Mouse (Mus musculus): ENCODE results near the gene Bud13. TPM values are rescaled to one million over a fixed set of nuclear protein-coding genes. Genes with fewer than 3 reads are reported as not detected.
"Not testable (repeated sequence)": the region's sequence is repeated elsewhere in the genome, so short reads cannot be mapped to it uniquely, and the experiment has no call there.

The Bud13 gene
- total RNA-seq, 2 experiments from 2014 or later: 1.9 to 2.5 TPM

GRCm38 (mm10) chr9:46274494-46274893, 8.3 kb upstream of the Bud13 start:
- ATAC-seq (replicated peaks; ENCODE audit: low FRiP score, poor library complexity, severe bottlenecking): no peak

DNA sequence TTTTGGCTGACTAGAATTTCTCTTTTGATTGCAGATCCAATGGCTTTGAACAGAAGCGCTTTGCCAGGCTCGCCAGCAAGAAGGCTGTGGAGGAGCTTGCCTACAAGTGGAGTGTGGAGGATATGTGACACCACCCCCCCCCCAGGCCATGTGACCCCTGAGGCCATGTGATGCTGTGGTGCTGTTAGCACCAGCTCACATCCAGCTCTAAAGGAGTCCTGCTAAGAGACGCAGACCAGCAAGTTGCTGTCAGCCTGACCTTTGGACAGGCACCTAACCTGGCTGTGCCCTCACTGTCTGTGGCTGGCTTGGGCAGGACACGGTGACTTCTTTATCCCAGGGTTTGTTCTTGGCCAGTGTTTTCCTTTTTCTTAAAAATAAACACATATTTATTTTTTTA, 15.6 kb downstream of the Bud13 start:
- ATAC-seq (replicated peaks; ENCODE audit: low FRiP score, poor library complexity, severe bottlenecking): no peak

GRCm38 (mm10) chr9:46302142-46302541, 19.3 kb downstream of the Bud13 start:
- ATAC-seq (replicated peaks; ENCODE audit: low FRiP score, poor library complexity, severe bottlenecking): 0 out of 2 replicates have a peak, but pooled peaks have one; percentile 76

GRCm38 (mm10) chr9:46309121-46309520, 26.3 kb downstream of the Bud13 start:
- no peak for ATAC-seq (replicated peaks; ENCODE audit: low FRiP score, poor library complexity, severe bottlenecking)

- peak; percentile 89 for ATAC-seq (replicated peaks; ENCODE audit: low FRiP score, poor library complexity, severe bottlenecking)
Observed at GRCm38 (mm10) chr9:46314507-46314906, 31.7 kb downstream of the Bud13 start.

- no peak for ATAC-seq (replicated peaks; ENCODE audit: low FRiP score, poor library complexity, severe bottlenecking)
Observed at GRCm38 (mm10) chr9:46314921-46315320, 32.1 kb downstream of the Bud13 start.

GRCm38 (mm10) chr9:46315807-46316365, 33.1 kb downstream of the Bud13 start:
- ATAC-seq (replicated peaks; ENCODE audit: low FRiP score, poor library complexity, severe bottlenecking): no peak

GRCm38 (mm10) chr9:46316388-46316787, 33.6 kb downstream of the Bud13 start:
- ATAC-seq (replicated peaks; ENCODE audit: low FRiP score, poor library complexity, severe bottlenecking): no peak

DNA sequence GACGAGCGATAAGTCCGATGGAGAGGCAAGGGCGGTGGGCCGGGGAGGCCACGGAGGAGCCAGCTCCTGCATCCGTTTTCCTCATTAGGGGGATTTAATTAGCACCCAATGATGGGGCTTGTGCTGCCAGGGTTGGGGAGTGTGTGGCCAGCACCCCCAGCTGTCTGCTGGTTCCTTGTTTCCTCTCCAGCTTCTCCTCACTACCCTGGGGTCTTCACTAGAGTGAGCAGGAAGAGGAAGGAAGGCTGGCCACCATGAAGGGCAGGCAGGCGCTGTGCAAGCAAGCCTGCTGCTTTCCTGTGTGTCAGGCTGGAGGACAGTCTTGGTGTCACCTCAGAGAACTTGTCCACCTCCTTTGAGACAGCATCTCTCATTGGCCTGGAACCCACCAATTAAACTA, 34.1 kb downstream of the Bud13 start:
- ATAC-seq (replicated peaks; ENCODE audit: low FRiP score, poor library complexity, severe bottlenecking): no peak

DNA sequence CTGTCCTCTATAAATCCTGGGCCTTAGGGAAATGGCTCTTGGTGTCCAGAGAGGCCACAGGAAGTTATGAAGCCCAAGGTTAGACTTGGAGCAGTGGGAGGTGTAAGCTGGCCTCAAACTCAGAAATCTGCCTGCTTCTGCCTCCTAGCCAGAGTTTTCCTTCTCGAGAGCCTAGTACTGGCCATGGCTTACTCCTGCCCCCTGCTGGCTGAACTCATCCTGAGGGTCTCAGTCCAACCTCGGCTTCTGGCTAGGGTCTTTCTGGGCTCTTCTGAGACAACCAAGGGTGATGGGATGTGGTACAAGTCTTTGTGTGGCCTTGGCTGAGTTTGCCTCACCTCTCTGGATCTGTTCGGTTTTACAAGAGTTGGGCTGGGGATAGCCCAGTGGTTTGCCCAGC, 35.1 kb downstream of the Bud13 start:
- no peak for ATAC-seq (replicated peaks; ENCODE audit: low FRiP score, poor library complexity, severe bottlenecking)

DNA sequence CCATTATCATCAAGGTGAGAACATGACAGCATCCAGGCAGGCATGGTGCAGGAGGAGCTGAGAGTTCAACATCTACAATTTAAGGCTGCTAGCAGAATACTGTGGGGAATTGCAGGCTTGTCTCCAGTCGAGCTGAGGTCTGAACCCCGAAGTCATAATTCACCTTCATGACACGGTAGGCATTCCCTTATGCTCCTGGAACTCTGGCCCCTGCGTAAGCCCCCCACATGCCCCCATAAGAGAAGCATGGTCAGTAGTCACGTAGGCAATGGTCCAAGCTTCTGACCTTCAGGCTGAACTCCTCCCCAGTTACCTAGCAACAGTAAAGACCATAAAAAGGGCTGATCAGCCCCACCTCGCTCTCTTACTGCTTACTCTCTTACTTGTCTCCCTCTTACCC, 37.1 kb downstream of the Bud13 start, which contains the start of gene 4931429L15Rik:
Gene 4931429L15Rik, minus strand, starts transcription at position 101 of the 400 bp plus-strand sequence.
- not testable (repeated sequence) for ATAC-seq (replicated peaks; ENCODE audit: low FRiP score, poor library complexity, severe bottlenecking)

DNA sequence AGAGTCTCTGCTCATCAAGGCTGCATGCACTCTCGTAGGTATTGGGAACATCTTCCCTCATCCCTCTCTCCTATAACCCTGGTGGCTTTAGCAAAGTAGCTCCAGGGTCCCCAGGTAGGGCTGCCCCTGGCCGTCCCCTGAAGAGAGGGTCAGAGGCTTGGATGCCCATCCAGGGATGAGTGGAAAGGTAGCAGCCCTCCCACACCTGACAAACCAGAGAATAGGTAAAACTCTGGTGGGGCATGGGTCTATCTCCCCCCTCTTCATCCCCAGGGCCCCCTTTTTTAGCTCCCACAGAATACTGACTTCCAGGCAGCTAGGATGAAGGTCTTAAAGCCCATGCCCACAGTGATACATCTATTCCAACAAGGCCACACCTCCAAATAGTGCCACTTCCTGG, 37.7 kb downstream of the Bud13 start:
- no peak for ATAC-seq (replicated peaks; ENCODE audit: low FRiP score, poor library complexity, severe bottlenecking)

GRCm38 (mm10) chr9:46326694-46327405, 44.0 kb downstream of the Bud13 start:
- no peak for ATAC-seq (replicated peaks; ENCODE audit: low FRiP score, poor library complexity, severe bottlenecking)

DNA sequence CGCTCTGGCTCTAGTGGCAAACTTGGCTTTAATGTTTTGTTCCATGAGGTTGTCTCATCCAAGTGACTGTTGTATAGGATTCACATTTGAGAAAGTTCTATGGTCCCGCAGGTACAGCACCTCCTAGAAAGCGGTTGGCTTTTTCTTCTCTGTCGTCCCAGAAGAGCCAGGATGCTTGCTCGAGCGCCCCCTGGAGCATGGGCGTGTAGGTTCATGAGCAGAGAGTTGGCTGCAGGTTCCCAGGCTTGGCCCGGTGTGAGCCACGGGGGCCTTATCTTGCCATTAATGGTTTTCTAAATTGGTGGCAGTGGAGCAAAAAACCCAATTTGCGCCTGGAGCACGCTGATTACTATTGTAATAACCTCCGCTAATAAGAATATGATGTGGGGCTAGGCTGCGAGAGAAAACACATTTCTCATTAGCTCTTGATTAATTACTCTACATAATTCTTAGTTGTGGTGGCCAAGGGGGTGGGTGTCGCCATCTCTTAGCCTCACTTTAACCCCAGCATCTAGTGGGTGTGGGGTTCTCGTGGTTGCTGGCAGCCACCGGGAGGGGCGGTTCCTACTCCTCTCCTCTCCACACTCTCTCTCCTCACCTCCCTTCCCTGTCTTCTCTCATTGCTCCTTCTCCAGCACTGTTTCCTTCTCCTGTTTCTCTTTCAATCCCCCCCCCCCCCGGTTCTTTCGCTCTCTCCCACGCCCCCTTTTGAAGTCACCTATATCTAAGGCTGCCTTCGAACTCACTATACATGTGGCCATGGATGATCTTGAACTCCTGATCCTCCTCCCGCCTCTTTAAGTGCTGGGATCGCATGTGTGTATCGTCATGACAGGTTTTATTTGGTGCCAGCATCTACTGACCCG, 45.1 kb downstream of the Bud13 start:
- ATAC-seq (replicated peaks; ENCODE audit: low FRiP score, poor library complexity, severe bottlenecking): no peak

DNA sequence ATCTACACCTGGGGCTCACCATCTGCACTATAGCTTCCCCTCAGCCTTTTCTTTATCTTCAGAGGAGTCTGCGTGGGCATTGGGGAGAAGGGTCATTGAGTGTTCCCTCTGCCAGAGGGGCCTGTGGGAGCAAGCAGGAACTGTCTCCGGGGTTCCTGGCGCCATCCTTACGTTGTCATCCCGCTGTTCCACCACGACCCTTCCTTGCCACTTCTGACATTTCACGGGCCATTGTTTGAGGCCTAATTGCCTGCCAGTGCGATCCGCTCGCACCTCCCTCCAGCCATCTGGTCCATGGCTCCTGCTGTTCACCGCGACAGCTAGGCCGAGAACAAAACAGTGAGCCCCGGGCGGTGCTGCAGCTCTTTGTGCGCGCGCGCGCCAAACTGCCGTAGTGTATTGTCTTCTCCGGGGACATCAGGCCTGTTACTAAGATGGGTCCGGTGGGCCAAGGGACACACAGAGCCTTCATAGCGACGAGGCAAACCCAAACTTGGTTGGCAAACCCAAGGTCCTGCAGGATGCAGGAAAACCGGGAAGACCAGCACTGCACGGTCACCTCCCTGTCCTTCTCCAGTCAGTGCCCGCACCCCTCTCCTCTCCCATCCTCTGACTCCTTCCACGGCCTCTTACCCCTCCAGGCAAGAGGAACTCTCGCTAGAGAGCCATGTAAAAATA, 45.9 kb downstream of the Bud13 start:
- no peak for ATAC-seq (replicated peaks; ENCODE audit: low FRiP score, poor library complexity, severe bottlenecking)

DNA sequence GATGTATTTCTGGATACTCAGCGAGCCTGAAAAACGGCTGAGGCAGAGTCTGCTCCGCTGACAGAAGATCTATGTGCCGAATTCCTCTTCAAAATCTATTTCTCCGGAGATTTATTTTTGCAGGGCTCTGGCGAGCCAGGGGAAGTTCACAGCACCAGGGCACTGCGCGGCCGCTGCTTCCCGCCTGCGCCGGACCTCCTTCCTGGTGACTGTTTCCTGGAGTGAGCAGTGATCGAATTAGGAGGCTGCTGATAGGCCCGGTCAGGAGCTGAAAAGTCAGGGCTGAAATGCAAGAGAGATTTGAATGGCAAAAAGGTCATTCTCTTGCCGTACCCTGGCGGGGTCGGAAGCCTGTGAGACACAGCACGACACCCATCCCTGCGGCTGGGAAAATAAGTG, 46.4 kb downstream of the Bud13 start:
- ATAC-seq (replicated peaks; ENCODE audit: low FRiP score, poor library complexity, severe bottlenecking): no peak

DNA sequence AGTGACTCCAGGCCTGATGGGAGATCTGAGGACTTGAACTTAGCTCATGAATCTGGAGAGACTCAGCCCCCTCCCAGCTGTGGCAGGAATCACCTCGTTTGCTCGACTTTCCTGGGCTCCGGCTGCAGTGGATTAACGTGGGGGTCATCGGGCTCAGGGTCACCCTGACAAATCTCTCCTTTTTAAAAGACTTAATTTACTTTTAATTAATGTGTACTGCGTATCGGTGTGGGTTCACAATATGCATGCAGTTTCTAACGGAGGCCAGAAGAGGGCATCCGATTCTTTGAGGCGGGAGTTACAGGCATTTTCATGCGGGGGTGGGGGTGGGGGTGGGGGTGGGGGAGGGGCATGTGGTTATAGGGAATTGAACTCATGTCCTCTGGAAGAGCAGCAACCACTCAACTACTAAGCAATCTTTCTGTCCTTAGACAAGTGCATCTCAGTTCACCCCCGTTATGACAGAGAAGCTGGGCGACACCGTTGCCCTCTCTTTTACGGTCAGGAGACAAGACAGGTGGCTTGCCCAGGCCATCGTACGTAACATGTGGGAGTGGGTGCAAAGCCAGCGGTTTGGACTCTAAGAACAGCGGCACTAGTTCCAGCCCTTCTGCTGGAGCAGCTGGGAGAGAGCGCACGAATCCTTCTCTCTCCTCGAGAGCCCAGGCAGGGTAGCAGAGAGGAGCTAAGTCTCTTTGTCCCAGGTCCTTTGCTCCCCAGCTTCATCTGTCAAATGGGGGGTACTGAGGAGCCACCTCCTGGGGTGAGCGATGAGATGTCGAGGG, 47.2 kb downstream of the Bud13 start:
- ATAC-seq (replicated peaks; ENCODE audit: low FRiP score, poor library complexity, severe bottlenecking): no peak

DNA sequence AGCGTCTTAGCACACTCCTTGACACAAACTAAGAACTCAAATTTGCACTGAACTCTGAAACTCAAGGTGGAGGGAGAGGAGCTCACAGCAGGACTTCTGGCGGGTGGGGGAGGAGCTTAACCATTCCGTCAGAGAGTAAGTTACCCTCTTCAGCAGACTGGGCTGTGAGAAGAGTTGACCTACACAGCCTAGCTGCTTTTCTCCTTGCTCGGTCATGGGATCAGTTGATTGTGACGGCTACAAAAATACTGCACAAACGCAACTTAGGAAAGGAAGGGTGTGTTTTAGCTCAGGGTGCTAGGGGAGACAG, 47.7 kb downstream of the Bud13 start:
- ATAC-seq (replicated peaks; ENCODE audit: low FRiP score, poor library complexity, severe bottlenecking): no peak

- ATAC-seq (replicated peaks; ENCODE audit: low FRiP score, poor library complexity, severe bottlenecking): no peak
Observed at GRCm38 (mm10) chr9:46331301-46331700, 48.5 kb downstream of the Bud13 start.
